Mouse (Mus musculus) kidney, adult 2 months (tissue): ENCODE results near the gene Tmem94. TPM values are rescaled to one million over a fixed set of nuclear protein-coding genes. Genes with fewer than 3 reads are reported as not detected.

Experiments used
- DNase-seq: peaks from one replicate; pipeline ENCODE4 v3.0.0; 2021
- H3K27ac ChIP-seq: fragments of 200-500 bp; 2 replicates; pipeline ENCODE4 v1.5.1; 2012; ENCODE audit warnings: low read depth, low read length, control low read depth, inconsistent platforms; ENCODE audit not compliant: insufficient read depth
- H3K27me3 ChIP-seq: fragments of 200-500 bp; replicated peaks from 2 replicates; pipeline ENCODE4 v1.6.1; 2012; ENCODE audit warnings: mild to moderate bottlenecking, moderate library complexity, low read length, inconsistent platforms; ENCODE audit not compliant: control insufficient read depth, insufficient read depth
- H3K36me3 ChIP-seq: fragments of 200-500 bp; 2 replicates; pipeline ENCODE4 v1.6.1; 2012; ENCODE audit warnings: mild to moderate bottlenecking, moderate library complexity, low read length, inconsistent platforms; ENCODE audit not compliant: control insufficient read depth, insufficient read depth
- H3K4me1 ChIP-seq: fragments of 200-500 bp; 2 replicates; pipeline ENCODE4 v1.6.1; 2011; ENCODE audit warnings: low read length; ENCODE audit not compliant: control insufficient read depth, insufficient read depth
- H3K4me3 ChIP-seq: fragments of 200-500 bp; 2 replicates; pipeline ENCODE4 v1.5.1; 2011; ENCODE audit warnings: mild to moderate bottlenecking, low read depth, low read length, control low read depth; ENCODE audit not compliant: insufficient read depth
- CTCF ChIP-seq: fragments of 200-500 bp; conservative IDR thresholded peaks from 2 replicates; pipeline ENCODE4 v1.5.1; 2011; ENCODE audit warnings: low read depth, mild to moderate bottlenecking, control low read depth, low read length, moderate library complexity, mixed read lengths; ENCODE audit not compliant: insufficient read depth, insufficient read length
- POLR2A ChIP-seq: fragments of 200-500 bp; IDR thresholded peaks from one replicate; pipeline ENCODE4 v1.6.1; 2011; ENCODE audit warnings: low read depth, low read length, control low read depth
- WGBS: fragments of 180-500 bp; shearing (Covaris S2); methylation state at CpG from one replicate; pipeline ENCODE4 v1.1.7; 2018; 5-methylcytosine and 5-hydroxymethylcytosine counted together
- polyA plus RNA-seq: library from polyadenylated mRNA; depleted of rRNA; stranded (reverse); fragments of >200 nt; gene quantifications from 2 replicates; pipeline ENCODE4 v1.2.3, GENCODE M21; 2012

Gene Tmem94
- polyA plus RNA-seq, 1 experiment, result 77.1 TPM

DNA sequence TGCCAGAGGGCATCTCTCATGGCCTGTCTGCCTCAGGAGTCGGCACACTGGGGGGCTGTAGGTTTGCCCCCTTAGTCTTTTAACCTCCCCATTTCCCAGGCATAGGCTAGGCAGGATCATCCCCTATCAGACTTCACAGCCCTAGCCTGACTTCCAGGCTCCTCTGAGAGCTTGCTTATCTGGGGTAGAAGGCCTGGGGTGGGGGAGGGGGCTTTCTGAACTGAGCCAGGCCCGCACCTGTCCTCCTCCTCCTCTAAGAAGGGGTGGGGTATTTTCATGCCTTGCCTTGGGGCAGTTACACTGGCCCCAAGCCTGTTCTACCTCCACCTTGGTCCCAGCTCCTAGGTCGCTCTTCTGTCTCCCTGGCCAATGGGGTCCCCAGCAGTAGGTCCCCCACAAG is 66.3 kb downstream of the Tmem94 start:
- 26% methylated on average over 3 of the region's 3 CpGs for WGBS
- Histone ChIP-seq H3K36me3 (no peaks in the 10 kb centered on the region), H3K27me3 (no peaks in the 10 kb centered on the region), H3K4me3 (no peak overlapping the region), H3K27ac (peak overlapping the region; percentile 96), H3K4me1 (peaks cover 82% of the 10 kb centered on the region)
- TF ChIP-seq POLR2A (no peak), CTCF (no peak)
- DNase-seq, result no peak

DNA sequence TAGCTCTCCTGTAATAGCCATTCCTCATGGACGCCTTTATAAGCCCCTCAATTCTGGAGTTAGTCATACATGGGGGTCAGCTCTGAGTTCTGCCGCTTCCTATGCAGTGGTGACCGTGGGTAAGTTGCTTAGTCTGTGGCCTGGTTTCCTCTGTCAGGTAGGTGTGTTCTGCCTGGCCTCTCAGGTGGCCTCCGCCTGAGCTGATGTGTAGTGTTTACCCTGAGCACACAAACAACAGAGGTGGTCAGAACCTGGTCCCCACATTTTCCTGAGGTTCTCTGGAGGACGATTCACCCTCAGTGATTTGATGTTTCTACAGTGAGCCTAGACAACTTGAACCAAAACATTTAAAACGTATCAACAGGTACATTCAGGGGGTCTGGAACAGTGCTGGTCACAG is 66.8 kb downstream of the Tmem94 start:
- H3K4me3 ChIP-seq, result peak overlapping the region; percentile 24; the same call in 1 of the 2 replicates
- no peaks in the 10 kb centered on the region for H3K27me3 ChIP-seq
- WGBS, result 38% methylated on average over 6 of the region's 6 CpGs
- peak overlapping the region; percentile 96 for H3K27ac ChIP-seq
- TF ChIP-seq CTCF (no peak), POLR2A (no peak)
- H3K36me3 ChIP-seq, result no peaks in the 10 kb centered on the region
- no peak for DNase-seq
- peaks cover 85% of the 10 kb centered on the region for H3K4me1 ChIP-seq

DNA sequence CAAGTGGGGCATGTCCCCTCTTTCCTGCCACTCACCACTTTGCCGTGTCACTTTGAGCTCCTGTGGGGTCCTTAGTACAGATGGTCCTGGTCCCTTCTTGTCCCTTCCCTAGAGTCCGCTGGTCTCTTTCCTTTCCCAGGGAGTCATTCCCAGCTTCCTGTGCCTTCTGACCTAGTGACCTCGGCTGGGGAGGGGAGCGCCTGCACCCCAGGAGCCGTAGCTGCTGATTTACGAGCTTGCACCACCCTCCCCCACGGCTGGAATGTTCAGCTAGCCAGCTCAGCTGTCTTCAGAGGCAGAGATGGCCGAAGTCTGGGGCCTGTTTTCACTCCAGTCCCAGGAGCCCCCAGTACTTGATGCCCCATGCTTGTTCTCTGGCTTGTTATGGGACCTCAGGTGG is 67.3 kb downstream of the Tmem94 start:
- 7% methylated on average over 8 of the region's 8 CpGs for WGBS
- H3K36me3 ChIP-seq, result no peaks in the 10 kb centered on the region
- H3K4me1 ChIP-seq, result peaks cover 86% of the 10 kb centered on the region
- peak; percentile 97 for DNase-seq
- peak overlapping the region; percentile 24; the same call in 1 of the 2 replicates for H3K4me3 ChIP-seq
- H3K27ac ChIP-seq, result peak overlapping the region; percentile 96
- no peaks in the 10 kb centered on the region for H3K27me3 ChIP-seq
- TF ChIP-seq CTCF, result no peak
- TF ChIP-seq POLR2A, result no peak

DNA sequence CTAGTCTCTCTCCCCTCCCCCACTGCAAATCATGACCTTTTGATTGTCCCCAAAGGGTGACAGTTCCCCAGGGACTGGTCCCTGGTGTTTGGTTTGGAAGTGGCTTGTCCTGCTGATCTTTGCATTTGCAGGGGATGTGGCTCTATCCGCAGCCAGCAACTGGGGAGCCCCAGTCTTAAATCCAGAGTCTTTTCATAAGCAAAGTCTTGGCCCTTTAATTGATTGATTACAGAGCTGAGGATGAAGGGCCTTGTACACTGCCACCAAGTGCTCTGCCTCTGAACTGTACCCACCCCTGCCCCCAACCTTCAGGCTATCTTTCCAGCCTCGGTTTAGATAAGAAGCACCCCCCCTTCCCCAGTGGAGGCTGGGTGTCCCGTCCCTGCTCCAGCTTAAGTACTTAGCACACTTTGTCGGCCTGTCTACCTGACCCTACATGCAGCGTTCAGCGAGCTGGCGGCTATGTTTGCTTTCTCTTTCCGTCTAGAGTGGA is 67.8 kb downstream of the Tmem94 start:
- TF ChIP-seq CTCF, result 0 out of 2 replicates have a peak, but pooled peaks have one; percentile 10
- TF ChIP-seq POLR2A, result no peak
- peak; percentile 78 for DNase-seq
- H3K4me3 ChIP-seq, result no peak overlapping the region
- no peaks in the 10 kb centered on the region for H3K27me3 ChIP-seq
- no peaks in the 10 kb centered on the region for H3K36me3 ChIP-seq
- peak overlapping the region; percentile 96 for H3K27ac ChIP-seq
- peaks cover 90% of the 10 kb centered on the region for H3K4me1 ChIP-seq
- WGBS, result 16% methylated on average over 8 of the region's 8 CpGs

DNA sequence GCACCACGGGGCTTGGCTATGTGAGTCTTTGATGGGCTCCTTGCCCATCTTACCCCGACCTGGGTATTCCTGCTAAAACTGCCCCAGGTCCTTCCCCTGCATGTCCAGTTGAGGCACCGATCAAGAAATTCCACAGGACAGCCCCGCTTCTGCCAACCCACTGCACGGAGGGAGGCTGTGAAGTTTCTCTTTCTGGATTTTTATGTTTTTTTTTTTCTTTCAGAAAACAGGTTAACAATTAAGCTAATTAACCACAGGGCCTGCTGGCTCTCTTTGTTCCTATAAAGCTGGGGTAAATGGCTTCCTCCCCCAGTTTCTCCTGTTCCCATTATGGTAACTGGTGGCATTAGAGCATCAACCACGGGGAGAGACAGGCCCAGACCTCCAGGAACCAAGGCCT is 68.8 kb downstream of the Tmem94 start:
- peak; percentile 76 for DNase-seq
- no peaks in the 10 kb centered on the region for H3K27me3 ChIP-seq
- no peak for TF ChIP-seq CTCF
- TF ChIP-seq POLR2A, result no peak
- H3K36me3 ChIP-seq, result no peaks in the 10 kb centered on the region
- peaks cover 96% of the 10 kb centered on the region for H3K4me1 ChIP-seq
- peak overlapping the region; percentile 19 for H3K4me3 ChIP-seq
- H3K27ac ChIP-seq, result peak overlapping the region; percentile 96
- 31% methylated on average over 6 of the region's 6 CpGs for WGBS

DNA sequence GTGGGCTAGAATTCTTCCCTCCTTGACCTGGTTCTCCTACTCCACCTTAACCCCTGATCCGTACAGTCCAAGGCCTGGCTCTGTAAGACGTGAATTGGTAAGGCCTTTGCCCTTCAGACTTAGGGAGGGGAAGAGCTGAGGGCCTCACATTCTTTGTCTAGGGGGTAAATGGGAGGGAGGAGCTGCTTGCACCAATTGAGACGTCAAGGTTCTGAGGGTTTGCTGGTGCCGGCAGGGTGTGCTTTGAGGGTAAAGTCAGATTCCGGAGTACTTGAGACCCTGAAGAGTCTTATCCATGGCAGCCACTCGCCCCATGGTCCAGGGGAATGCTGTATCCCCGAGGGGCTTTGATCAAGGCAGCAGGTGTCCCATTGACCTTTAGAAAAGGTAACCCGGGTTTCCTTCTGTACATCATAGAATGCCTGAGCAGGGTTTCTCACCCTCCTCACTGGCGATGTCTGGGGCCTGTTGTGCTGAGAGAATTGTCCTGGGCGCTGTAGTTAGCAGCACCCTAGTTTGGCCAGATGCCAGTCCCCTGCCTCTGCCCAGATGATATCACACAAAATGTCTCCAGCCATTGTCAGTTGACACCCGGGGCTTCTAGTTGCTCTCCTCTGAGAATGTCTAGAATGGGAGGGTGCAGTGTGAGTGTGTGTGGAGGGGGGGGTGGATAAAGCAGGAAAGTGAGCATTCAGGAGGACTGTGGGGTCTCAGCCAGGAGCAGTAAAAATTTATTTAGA is 71.6 kb downstream of the Tmem94 start:
- Histone ChIP-seq H3K36me3 (no peaks in the 10 kb centered on the region), H3K27me3 (no peaks in the 10 kb centered on the region), H3K4me1 (peaks cover 87% of the 10 kb centered on the region), H3K4me3 (no peak overlapping the region), H3K27ac (peak overlapping the region; percentile 42)
- 30% methylated on average over 11 of the region's 11 CpGs for WGBS
- TF ChIP-seq CTCF (no peak), POLR2A (no peak)
- peak; percentile 84 for DNase-seq

DNA sequence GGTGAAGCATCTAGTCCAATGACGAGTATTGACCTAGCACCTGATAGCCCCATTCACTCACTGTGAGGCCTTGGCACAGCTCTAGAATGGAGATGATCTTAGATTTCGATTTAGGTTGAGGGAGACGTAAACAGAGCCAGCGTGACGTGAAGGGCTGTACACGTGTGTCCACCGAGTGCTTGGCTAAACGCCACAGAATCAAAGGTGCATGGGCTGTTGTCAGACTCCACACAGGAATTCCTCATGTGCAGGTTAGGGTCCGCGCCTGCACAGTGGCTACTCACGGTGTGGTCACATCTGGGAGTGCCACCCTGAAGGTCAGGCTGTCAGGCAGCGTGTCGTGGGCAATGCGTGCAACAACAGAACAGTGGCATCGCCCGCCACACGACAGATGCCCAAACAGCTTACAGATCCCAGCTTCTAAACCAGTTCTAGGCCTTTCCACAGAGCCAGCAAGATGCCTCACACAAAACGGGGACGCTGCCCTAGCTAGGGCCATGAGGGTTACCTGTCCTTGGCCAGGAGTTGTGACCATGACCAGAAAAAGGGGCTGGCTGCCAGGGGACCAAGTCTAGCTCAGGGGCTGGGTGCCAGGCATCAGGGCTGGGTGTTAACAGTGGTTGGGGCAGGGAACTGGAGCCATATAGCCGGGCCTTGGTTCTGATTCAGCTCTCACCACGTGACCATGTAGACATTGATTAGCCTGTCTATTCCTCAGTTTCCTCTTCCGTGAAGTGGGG is 72.5 kb downstream of the Tmem94 start:
- Histone ChIP-seq H3K27ac (peak overlapping the region; percentile 42), H3K4me1 (peaks cover 87% of the 10 kb centered on the region), H3K4me3 (no peak overlapping the region), H3K27me3 (no peaks in the 10 kb centered on the region), H3K36me3 (no peaks in the 10 kb centered on the region)
- WGBS, result 44% methylated on average over 22 of the region's 22 CpGs
- TF ChIP-seq POLR2A (no peak), CTCF (no peak)
- DNase-seq, result peak; percentile 72
